Mouse (Mus musculus): ENCODE data around the gene Pzp.

Gene Pzp

GRCm38 (mm10) chr6:128526601-128527000 lies at the start of gene Pzp:
Pzp (minus strand) TSS chr6:128526720.
- DNase-seq (ENCODE audit: low read depth in 1 of 2, low spot score in 2 of 2): no peak

- no peak for DNase-seq (ENCODE audit: low read depth in 1 of 2, low spot score in 2 of 2)
Observed at GRCm38 (mm10) chr6:128566589-128566988, 40.1 kb upstream of the Pzp start.

GRCm38 (mm10) chr6:128554049-128554448 lies 27.5 kb upstream of the Pzp start:
- DNase-seq (ENCODE audit: low read depth in 1 of 2, low spot score in 2 of 2): no peak

GRCm38 (mm10) chr6:128549463-128550452 lies 23.2 kb upstream of the Pzp start:
- no peak for DNase-seq (ENCODE audit: low read depth in 1 of 2, low spot score in 2 of 2)

- no peak for DNase-seq (ENCODE audit: low read depth in 1 of 2, low spot score in 2 of 2)
Observed at GRCm38 (mm10) chr6:128548532-128548931, 22.0 kb upstream of the Pzp start.

GRCm38 (mm10) chr6:128545402-128545801 lies 18.9 kb upstream of the Pzp start:
- DNase-seq (ENCODE audit: low read depth in 1 of 2, low spot score in 2 of 2): no peak

- no peak for DNase-seq (ENCODE audit: low read depth in 1 of 2, low spot score in 2 of 2)
Observed at GRCm38 (mm10) chr6:128543226-128543625, 16.7 kb upstream of the Pzp start.

- no peak for DNase-seq (ENCODE audit: low read depth in 1 of 2, low spot score in 2 of 2)
Observed at GRCm38 (mm10) chr6:128535250-128535649, 8.7 kb upstream of the Pzp start.

GRCm38 (mm10) chr6:128533296-128533695 lies 6.8 kb upstream of the Pzp start:
- DNase-seq (ENCODE audit: low read depth in 1 of 2, low spot score in 2 of 2): no peak

- DNase-seq (ENCODE audit: low read depth in 1 of 2, low spot score in 2 of 2): no peak
Observed at GRCm38 (mm10) chr6:128532701-128533100, 6.2 kb upstream of the Pzp start.

- no peak for DNase-seq (ENCODE audit: low read depth in 1 of 2, low spot score in 2 of 2)
Observed at GRCm38 (mm10) chr6:128528491-128528890, 2.0 kb upstream of the Pzp start.

- DNase-seq (ENCODE audit: low read depth in 1 of 2, low spot score in 2 of 2): no peak
Observed at GRCm38 (mm10) chr6:128527110-128527509, 590 bp upstream of the Pzp start.

GRCm38 (mm10) chr6:128525801-128526200 lies 719 bp downstream of the Pzp start:
- DNase-seq (ENCODE audit: low read depth in 1 of 2, low spot score in 2 of 2): no peak

GRCm38 (mm10) chr6:128523360-128523759 lies 3.2 kb downstream of the Pzp start:
- DNase-seq (ENCODE audit: low read depth in 1 of 2, low spot score in 2 of 2): no peak

- DNase-seq (ENCODE audit: low read depth in 1 of 2, low spot score in 2 of 2): no peak
Observed at GRCm38 (mm10) chr6:128519159-128519558, 7.4 kb downstream of the Pzp start.

GRCm38 (mm10) chr6:128505676-128506236 lies 20.8 kb downstream of the Pzp start:
- DNase-seq (ENCODE audit: low read depth in 1 of 2, low spot score in 2 of 2): no peak

- no peak for DNase-seq (ENCODE audit: low read depth in 1 of 2, low spot score in 2 of 2)
Observed at GRCm38 (mm10) chr6:128504743-128505142, 21.8 kb downstream of the Pzp start.

- no peak for DNase-seq (ENCODE audit: low read depth in 1 of 2, low spot score in 2 of 2)
Observed at GRCm38 (mm10) chr6:128495346-128495745, 31.2 kb downstream of the Pzp start.

GRCm38 (mm10) chr6:128494646-128495331 lies 31.7 kb downstream of the Pzp start:
- no peak for DNase-seq (ENCODE audit: low read depth in 1 of 2, low spot score in 2 of 2)

GRCm38 (mm10) chr6:128491916-128492315 lies 34.6 kb downstream of the Pzp start:
- no peak for DNase-seq (ENCODE audit: low read depth in 1 of 2, low spot score in 2 of 2)

- no peak for DNase-seq (ENCODE audit: low read depth in 1 of 2, low spot score in 2 of 2)
Observed at GRCm38 (mm10) chr6:128490141-128490540, 36.4 kb downstream of the Pzp start.

GRCm38 (mm10) chr6:128487736-128488135 lies 38.8 kb downstream of the Pzp start:
- DNase-seq (ENCODE audit: low read depth in 1 of 2, low spot score in 2 of 2): no peak

Measured in monocyte, adult 2 months (primary cell).